Mouse (Mus musculus) neural tube, embryonic 12.5 days (tissue): ENCODE results near the gene Cldn15. TPM values are rescaled to one million over a fixed set of nuclear protein-coding genes. Genes with fewer than 3 reads are reported as not detected.
"Not testable (repeated sequence)": the region's sequence is repeated elsewhere in the genome, so short reads cannot be mapped to it uniquely, and the experiment has no call there.

Experiments used
- ATAC-seq: fragments of 200-750 bp; cut with Nextera tagmentation; 2 replicates; pipeline ENCODE4 v1.8.0; 2017; ENCODE audit warnings: low read depth, mild to moderate bottlenecking, moderate TSS enrichment, moderate library complexity; ENCODE audit not compliant: low FRiP score
- H3K27ac ChIP-seq: fragments of 300-500 bp; sonication (generic); 2 replicates; pipeline ENCODE4 v1.5.1; 2016
- H3K27me3 ChIP-seq: fragments of 300-500 bp; sonication (generic); replicated peaks from 2 replicates; pipeline ENCODE4 v1.6.1; 2016; ENCODE audit warnings: mild to moderate bottlenecking
- H3K36me3 ChIP-seq: fragments of 300-500 bp; sonication (generic); 2 replicates; pipeline ENCODE4 v1.6.1; 2016; ENCODE audit warnings: mild to moderate bottlenecking
- H3K4me1 ChIP-seq: fragments of 300-500 bp; sonication (generic); 2 replicates; pipeline ENCODE4 v1.6.1; 2016
- H3K4me2 ChIP-seq: fragments of 300-500 bp; sonication (generic); replicated peaks from 2 replicates; pipeline ENCODE4 v1.6.1; 2016; ENCODE audit warnings: mild to moderate bottlenecking
- H3K4me3 ChIP-seq: fragments of 300-500 bp; sonication (generic); 2 replicates; pipeline ENCODE4 v1.5.1; 2016
- H3K9ac ChIP-seq: fragments of 300-500 bp; sonication (generic); 2 replicates; pipeline ENCODE4 v1.6.1; 2016; ENCODE audit warnings: mild to moderate bottlenecking
- H3K9me3 ChIP-seq: fragments of 300-500 bp; sonication (generic); 2 replicates; pipeline ENCODE4 v1.6.1; 2016; ENCODE audit warnings: mild to moderate bottlenecking
- WGBS: fragments of 180-500 bp; shearing (Covaris S2); methylation state at CpG from one replicate; pipeline ENCODE4 v1.1.7; 2016; 5-methylcytosine and 5-hydroxymethylcytosine counted together
- polyA plus RNA-seq: library from polyadenylated mRNA; unstranded; fragments of >200 nt; fragmentation: Nextera tagmentation; extraction: Ambion mirVana; gene quantifications from 2 replicates; pipeline ENCODE4 v1.2.1, GENCODE M21; 2016

Cldn15 gene
- polyA plus RNA-seq, 1 experiment from 2014 or later = 0.30 TPM

DNA sequence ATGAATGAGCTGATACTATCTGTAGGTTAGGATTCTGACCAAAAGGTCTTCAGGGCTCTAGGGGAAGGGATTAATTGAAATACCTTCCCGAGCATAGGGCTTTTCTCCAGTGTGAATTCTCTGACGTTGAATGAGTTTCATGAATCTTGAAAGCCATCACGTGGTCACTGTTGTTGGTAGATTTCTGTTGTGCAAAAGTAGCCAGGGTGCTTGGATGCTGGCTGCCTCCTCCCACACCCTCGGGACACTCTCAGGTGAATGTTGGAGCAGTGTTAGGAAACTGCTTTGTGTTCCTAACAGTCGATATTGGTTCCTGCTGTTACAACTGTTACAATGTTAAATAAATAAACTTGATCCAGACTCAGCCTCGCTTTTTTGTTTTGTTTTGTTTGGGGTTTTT is 29.7 kb upstream of the Cldn15 start:
- Histone ChIP-seq H3K4me2 (no peak overlapping the region), H3K4me3 (no peak overlapping the region), H3K27me3 (no peaks in the 10 kb centered on the region), H3K36me3 (no peaks in the 10 kb centered on the region), H3K9ac (no peak overlapping the region), H3K27ac (no peak overlapping the region), H3K9me3 (no peaks in the 10 kb centered on the region), H3K4me1 (no peaks in the 10 kb centered on the region)
- 88% methylated on average over 6 of the region's 6 CpGs for WGBS
- ATAC-seq = no peak

DNA sequence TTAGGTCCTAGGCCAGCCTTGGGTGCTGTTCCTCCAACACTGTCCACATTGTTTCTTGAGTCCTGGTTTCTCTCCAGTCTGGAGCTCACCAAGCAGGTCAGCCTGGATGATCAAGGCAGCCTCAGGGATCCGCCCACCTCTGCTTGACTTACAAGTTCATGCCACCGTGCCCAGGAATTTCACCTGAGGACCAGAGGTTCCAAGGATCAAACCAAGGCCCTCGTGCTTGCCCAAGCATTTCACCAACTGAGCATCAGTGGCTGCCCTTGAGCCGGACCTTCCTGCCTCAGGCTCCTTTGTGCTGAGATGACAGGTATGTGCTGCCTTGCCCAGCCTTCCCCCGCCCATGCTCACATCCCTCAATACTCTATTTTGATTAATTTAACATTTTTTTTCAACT is 28.8 kb upstream of the Cldn15 start:
- no peak for ATAC-seq
- Histone ChIP-seq H3K4me1 (no peaks in the 10 kb centered on the region), H3K36me3 (no peaks in the 10 kb centered on the region), H3K4me2 (no peak overlapping the region), H3K4me3 (no peak overlapping the region), H3K9ac (no peak overlapping the region), H3K27me3 (no peaks in the 10 kb centered on the region), H3K27ac (no peak overlapping the region), H3K9me3 (no peaks in the 10 kb centered on the region)
- WGBS = 93% methylated on average over 5 of the region's 5 CpGs

DNA sequence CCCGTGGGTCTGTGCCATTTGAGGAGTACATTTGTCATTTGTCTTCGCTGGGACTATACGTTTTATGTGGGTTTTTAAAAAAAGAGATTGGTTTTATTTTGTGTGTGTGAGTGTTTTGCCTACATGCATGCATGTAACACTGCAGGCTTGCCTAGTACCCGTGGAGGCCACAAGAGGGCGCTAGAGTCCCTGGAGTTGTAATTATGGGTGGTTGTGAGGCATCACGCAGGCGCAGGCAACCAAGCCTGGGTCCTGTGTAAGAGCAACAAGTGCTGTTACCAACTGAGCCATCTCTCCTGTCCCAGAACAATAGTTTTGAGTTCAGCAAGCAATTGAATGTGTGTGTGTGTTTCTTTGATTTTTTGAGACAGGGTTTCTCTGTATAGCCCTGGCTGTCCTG is 27.1 kb upstream of the Cldn15 start:
- Histone ChIP-seq H3K9ac (no peak overlapping the region), H3K4me2 (no peak overlapping the region), H3K9me3 (no peaks in the 10 kb centered on the region), H3K4me1 (no peaks in the 10 kb centered on the region), H3K36me3 (no peaks in the 10 kb centered on the region), H3K4me3 (no peak overlapping the region), H3K27ac (no peak overlapping the region), H3K27me3 (no peaks in the 10 kb centered on the region)
- WGBS = 63% methylated on average over 7 of the region's 7 CpGs
- no peak for ATAC-seq

DNA sequence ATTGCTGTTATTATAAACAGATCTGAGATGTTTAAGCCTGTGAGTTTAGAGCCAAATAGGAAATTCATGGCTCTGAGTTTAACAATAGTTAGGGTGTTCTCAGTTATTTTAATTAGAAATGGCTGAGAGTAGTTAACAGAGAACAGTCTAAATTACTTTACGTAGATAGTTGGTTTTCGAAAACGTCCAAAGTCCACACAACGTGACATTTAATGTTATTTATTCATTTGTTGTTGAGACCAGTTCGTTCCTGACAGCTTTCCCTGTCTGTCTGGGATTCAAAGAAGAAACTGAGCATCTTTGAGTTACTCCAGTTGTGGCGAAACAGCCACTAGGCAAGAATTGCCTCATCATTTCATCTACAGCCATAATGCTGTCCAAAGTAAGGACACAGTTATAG is 26.4 kb upstream of the Cldn15 start:
- 85% methylated on average over 6 of the region's 6 CpGs for WGBS
- H3K9ac ChIP-seq, H3K4me2 ChIP-seq, H3K9me3 ChIP-seq, H3K4me3 ChIP-seq, ATAC-seq, H3K36me3 ChIP-seq, H3K27ac ChIP-seq, H3K4me1 ChIP-seq, H3K27me3 ChIP-seq: not testable (repeated sequence)

DNA sequence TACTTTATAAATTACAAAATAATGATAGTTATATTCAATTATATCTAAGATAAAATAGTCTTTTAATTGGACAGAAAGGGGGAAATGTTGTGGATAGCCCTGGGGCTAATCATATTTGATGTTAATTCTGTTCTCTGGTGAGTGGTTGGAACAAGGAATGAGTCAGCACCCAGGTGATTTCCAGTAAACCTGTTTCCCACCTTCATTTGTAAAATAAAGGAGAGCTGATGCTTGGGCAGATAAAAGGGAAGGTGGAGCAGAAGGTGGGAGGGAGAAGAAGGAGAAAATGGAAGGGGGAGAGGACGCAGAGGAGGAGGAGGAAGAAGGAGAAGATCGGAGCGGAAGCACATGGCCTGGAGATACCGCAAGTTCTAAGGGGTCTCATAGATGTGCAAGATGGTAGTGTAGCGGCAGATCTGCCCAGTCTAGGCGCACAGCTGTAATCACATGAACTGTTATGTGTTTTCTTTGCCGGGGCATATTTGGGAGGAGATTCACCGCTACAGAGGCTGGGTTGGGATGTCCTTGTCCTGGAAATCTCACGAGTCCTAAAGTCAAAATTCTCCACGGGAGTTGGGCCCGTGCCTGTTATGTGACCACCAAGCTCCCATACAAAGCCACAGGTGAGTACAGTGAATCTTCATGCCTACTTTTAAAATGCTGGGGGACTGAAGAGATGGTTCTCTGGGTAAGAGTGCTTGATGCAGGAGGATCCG is 25.4 kb upstream of the Cldn15 start:
- Histone ChIP-seq H3K4me3 (no peak overlapping the region), H3K4me1 (no peaks in the 10 kb centered on the region), H3K4me2 (no peak overlapping the region), H3K36me3 (no peaks in the 10 kb centered on the region), H3K9me3 (no peaks in the 10 kb centered on the region), H3K9ac (no peak overlapping the region), H3K27ac (no peak overlapping the region), H3K27me3 (no peaks in the 10 kb centered on the region)
- ATAC-seq = no peak
- 86% methylated on average over 12 of the region's 12 CpGs for WGBS

DNA sequence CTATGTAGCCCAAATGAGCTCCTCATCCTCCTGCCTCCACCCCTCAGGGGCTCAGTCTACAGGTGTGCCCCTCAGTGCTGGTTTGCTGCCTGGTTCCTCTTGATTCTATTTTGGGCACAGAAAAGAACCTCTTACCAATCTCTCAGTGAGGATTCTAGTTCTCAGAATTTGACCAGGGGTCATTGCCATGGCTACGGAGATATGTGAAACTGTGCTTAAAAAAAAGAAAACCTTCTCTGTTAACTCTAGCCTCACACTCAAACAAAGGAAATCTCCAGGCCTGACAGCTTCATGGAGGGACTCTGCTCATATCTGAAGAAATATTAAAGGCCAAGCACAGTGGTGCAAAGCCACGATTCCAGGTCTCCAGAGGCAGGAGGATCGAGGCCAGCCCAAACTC is 23.6 kb upstream of the Cldn15 start:
- Histone ChIP-seq H3K4me2 (no peak overlapping the region), H3K4me3 (no peak overlapping the region), H3K9me3 (no peaks in the 10 kb centered on the region), H3K9ac (no peak overlapping the region), H3K27me3 (no peaks in the 10 kb centered on the region), H3K36me3 (no peaks in the 10 kb centered on the region), H3K4me1 (no peaks in the 10 kb centered on the region), H3K27ac (no peak overlapping the region)
- no peak for ATAC-seq
- 87% methylated on average over 3 of the region's 3 CpGs for WGBS

DNA sequence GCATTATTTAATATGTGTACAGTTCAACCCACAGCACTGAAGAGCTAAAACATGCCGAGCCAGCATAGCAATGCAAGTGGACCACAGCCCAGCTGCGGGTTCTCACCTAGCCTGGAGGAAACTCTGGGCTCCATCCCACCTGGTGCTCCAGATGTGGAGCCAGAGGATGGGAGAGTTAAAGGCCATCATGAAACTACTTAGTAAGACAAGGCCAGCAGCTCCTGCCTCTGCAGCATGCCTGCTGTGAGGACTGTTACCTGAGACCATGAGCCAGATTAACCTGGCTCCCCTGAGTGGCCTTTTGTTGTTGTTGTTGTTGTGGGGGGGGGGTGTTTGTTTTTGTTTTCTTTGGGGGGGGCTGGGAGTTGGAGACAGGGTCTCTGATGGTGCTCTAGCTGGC is 23.0 kb upstream of the Cldn15 start:
- no peak overlapping the region for H3K9ac ChIP-seq
- no peak overlapping the region for H3K4me2 ChIP-seq
- no peak for ATAC-seq
- H3K9me3 ChIP-seq = no peaks in the 10 kb centered on the region
- no peak overlapping the region for H3K27ac ChIP-seq
- no peak overlapping the region for H3K4me3 ChIP-seq
- H3K27me3 ChIP-seq = no peaks in the 10 kb centered on the region
- 82% methylated on average over 2 of the region's 2 CpGs for WGBS
- H3K36me3 ChIP-seq = no peaks in the 10 kb centered on the region
- no peaks in the 10 kb centered on the region for H3K4me1 ChIP-seq

DNA sequence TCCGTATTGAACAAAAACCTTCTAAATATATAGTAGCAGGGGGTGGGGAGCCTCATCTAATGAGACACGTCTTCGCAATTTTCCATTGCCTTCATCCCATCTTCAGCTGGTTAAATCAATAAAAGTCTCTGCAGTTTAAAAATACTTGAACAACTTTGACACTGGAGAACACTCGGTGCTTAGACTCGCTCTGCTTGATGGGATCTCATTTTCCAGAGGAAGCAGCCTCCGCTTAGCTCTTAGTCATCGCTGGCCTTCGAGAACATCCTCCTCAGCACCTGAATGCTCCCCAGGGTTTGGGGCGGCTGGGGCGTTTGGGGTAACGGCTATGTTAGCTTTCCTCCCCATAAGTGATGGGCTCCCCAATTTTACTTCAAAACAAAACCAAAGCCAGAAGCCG is 21.3 kb upstream of the Cldn15 start:
- Histone ChIP-seq H3K4me3 (no peak overlapping the region), H3K27me3 (no peaks in the 10 kb centered on the region), H3K9ac (no peak overlapping the region), H3K4me1 (no peaks in the 10 kb centered on the region), H3K4me2 (no peak overlapping the region), H3K36me3 (no peaks in the 10 kb centered on the region), H3K9me3 (no peaks in the 10 kb centered on the region), H3K27ac (no peak overlapping the region)
- 78% methylated on average over 12 of the region's 12 CpGs for WGBS
- ATAC-seq = no peak

DNA sequence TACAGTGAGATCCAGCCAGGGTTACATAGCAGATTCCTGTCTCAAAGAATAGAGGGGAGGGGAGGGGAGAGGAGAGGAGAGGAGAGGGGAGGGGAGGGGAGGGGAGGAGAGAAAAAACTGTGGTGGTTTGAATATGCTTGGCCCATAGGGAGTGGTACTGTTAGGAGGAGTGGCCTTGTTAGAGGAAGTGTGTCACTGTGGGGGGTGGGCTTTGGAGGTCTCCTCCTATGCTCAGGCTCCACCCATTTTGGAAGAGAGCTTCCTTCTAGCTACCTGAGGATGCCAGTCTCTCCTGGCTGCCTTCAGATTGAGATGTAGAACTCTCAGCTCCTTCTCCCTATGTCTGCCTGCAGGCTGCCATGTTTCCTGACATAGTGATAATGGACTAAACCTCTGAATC is 18.5 kb upstream of the Cldn15 start:
- no peak overlapping the region for H3K4me2 ChIP-seq
- H3K9ac ChIP-seq = no peak overlapping the region
- no peaks in the 10 kb centered on the region for H3K36me3 ChIP-seq
- H3K27ac ChIP-seq = no peak overlapping the region
- H3K4me3 ChIP-seq = no peak overlapping the region
- no peaks in the 10 kb centered on the region for H3K9me3 ChIP-seq
- 0 out of 2 replicates have a peak, but pooled peaks cover 4% of the 10 kb centered on the region for H3K4me1 ChIP-seq
- no peaks in the 10 kb centered on the region for H3K27me3 ChIP-seq
- ATAC-seq = no peak

DNA sequence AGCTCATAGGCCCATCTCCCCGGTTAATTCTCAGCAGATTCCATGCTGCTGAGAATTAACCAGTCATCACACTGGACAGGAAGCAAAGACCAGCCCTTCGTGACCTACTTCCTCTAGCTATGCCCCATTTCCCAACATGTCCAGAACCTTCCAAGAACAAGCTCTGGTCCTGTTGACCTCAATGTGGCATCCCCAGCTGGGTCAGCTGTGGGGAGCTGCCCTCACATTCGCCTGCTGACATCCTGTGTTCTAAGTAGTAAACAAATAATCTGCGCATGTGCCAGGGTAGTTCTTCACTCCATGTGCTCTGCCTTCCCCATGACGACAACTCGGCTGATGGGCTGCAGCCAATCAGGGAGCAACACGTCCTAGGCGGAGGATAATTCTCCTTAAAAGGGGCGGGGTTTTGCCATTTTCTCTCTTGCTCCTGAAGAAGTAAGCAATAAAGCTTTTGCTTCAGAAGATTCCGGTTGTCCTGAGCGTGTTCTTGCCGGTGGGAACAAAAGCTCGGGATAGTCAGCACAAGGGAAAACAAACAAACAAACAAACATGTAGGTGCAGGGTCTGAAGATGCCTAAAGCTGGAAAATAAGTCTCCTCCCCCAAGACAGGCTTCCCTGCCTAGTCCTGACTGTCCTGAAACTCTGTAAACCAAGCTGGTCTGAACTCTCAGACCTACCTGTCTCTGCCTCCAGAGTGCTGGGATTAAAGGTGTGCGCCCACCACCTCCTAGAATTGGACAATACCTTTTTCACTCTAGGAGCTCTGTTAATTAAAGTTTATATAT is 16.7 kb upstream of the Cldn15 start:
- H3K27me3 ChIP-seq, H3K9me3 ChIP-seq, H3K36me3 ChIP-seq, H3K4me3 ChIP-seq, H3K4me2 ChIP-seq, H3K27ac ChIP-seq, ATAC-seq, H3K9ac ChIP-seq: not testable (repeated sequence)
- WGBS = 85% methylated on average over 14 of the region's 14 CpGs
- H3K4me1 ChIP-seq = peaks cover 13% of the 10 kb centered on the region

DNA sequence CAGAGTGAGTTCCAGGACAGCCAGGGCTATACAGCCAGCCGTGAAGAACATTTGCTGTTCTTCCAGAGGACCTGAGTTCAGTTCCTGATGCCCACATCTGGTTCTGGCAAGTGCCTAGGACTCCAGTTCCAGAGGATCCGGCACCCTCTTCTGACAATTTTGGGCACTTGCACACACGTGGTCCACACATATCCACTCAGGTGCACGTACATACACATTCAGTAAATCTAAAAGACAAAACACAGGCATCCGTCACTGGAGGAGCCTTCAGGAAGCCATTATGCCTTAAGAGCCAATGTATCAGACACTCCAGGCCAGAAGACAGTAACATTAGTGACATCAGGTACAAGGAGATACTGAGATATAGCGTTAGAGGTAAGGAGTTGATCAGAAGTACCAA is 15.9 kb upstream of the Cldn15 start:
- no peak for ATAC-seq
- no peaks in the 10 kb centered on the region for H3K27me3 ChIP-seq
- H3K4me1 ChIP-seq = peaks cover 20% of the 10 kb centered on the region
- no peaks in the 10 kb centered on the region; the same call in 1 of the 2 replicates for H3K36me3 ChIP-seq
- no peak overlapping the region for H3K4me3 ChIP-seq
- no peak overlapping the region for H3K9ac ChIP-seq
- H3K4me2 ChIP-seq = no peak overlapping the region
- 92% methylated on average over 6 of the region's 6 CpGs for WGBS
- no peak overlapping the region for H3K27ac ChIP-seq
- H3K9me3 ChIP-seq = no peaks in the 10 kb centered on the region

DNA sequence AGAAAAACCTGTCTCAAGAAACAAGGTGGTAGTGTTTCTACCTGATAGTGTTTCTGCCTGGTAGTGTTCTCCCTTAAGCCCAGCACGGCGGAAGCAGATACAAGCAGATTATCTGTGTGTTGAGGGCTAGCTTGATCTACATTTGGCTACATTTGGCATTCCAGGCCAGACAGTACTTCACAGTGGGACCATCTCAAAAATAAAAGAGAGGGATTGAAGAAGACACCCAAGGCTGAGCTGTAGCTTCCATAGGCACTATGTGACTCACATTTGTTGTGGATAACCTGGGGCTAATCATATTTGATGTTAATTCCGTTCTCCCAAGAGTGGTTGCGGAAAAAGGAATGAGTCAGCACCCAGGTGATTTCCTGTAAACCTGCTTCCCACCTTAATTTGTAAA is 14.3 kb upstream of the Cldn15 start:
- H3K36me3 ChIP-seq = peaks cover 8% of the 10 kb centered on the region
- H3K27me3 ChIP-seq = no peaks in the 10 kb centered on the region
- ATAC-seq = no peak
- no peak overlapping the region for H3K9ac ChIP-seq
- no peak overlapping the region for H3K4me2 ChIP-seq
- no peak overlapping the region for H3K4me3 ChIP-seq
- H3K4me1 ChIP-seq = peaks cover 22% of the 10 kb centered on the region
- H3K27ac ChIP-seq = no peak overlapping the region
- H3K9me3 ChIP-seq = no peaks in the 10 kb centered on the region
- WGBS = 85% methylated on average over 4 of the region's 4 CpGs

DNA sequence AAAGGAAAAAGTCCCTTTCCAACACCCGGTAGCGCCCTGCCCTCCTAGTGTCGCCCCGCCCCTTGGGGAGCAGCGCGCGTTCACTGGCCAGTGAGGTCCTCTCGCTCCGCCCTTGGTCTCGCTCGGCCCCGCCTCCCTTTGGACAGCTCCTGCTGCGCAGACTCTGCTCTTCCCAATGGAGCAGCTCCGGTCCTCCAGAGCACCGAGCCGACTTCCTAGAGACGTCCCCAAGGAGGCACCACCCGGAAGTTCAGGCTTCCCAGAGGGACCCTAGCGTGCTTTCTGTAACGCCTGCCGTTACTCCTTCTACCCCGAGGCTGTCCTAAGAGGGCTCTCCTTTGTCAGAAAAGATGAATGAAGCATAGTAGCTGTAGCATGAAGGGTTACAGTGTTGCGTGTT is 13.4 kb upstream of the Cldn15 start, which contains the start of gene Fis1:
TSS of gene Fis1 (plus strand) at position 261 of the 400 bp plus-strand sequence.
- H3K27me3 ChIP-seq = no peaks in the 10 kb centered on the region
- H3K4me1 ChIP-seq = peaks cover 22% of the 10 kb centered on the region
- H3K27ac ChIP-seq = no peak within 1 kb of the TSS; the same call in 1 of the 2 replicates
- peaks cover 14% of the 10 kb centered on the region for H3K36me3 ChIP-seq
- peak within 1 kb of the TSS; percentile 78 for H3K9ac ChIP-seq
- under 1% methylated on average over 23 of the region's 23 CpGs for WGBS
- peak; percentile 97 for ATAC-seq
- peak within 1 kb of the TSS; percentile 78 for H3K4me2 ChIP-seq
- H3K4me3 ChIP-seq = peak within 1 kb of the TSS; percentile 69
- H3K9me3 ChIP-seq = no peaks in the 10 kb centered on the region
